Mouse (Mus musculus): ENCODE measurements at regions not wholly inside any gene's neighbourhood (a gene's known extent, or its start where the extent isn't known, plus 50 kb on each side); places are given as distances from the start of the nearest gene placed in this dataset.

GRCm38 (mm10) chr14:72942571-72942970 lies 106.3 kb downstream of the Cysltr2 start:
- no peak for DNase-seq (ENCODE audit: low spot score in 2 of 2)

- no peak for DNase-seq (ENCODE audit: low spot score in 2 of 2)
Observed at GRCm38 (mm10) chr14:72939067-72939393, 109.9 kb downstream of the Cysltr2 start.

DNA sequence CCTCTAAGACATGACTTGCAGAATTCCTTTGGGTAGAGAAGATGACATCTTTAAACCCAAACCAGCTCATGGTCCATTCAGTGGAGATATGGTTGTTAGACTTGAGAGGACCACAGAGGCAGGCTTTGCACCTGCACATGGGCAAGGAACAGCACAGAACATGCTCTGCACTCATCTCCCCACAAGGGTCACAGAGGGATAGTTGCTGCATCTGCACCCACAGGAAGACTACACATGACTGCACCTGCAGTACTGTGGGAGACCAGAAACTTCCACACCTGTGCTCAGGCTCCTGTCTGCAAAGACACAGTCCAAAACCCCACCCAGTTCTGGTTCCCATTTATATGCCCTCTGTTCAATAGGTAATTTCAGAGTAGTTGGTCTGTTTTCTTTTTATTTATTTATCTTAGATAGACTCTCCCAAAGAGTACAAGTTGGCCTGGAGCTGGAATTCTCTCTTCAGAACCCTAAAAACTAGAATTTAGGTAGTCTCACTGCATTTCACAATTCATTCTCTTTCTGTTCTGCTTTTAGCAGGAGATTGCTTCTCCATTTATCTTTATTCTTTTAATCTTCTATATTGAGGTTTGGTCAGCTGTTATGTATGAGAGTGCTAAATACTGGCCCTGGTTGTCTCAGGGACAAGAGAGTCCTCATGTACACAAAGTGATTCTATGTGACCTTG lies 110.4 kb downstream of the Cysltr2 start:
- no peak for DNase-seq (ENCODE audit: low spot score in 2 of 2)

DNA sequence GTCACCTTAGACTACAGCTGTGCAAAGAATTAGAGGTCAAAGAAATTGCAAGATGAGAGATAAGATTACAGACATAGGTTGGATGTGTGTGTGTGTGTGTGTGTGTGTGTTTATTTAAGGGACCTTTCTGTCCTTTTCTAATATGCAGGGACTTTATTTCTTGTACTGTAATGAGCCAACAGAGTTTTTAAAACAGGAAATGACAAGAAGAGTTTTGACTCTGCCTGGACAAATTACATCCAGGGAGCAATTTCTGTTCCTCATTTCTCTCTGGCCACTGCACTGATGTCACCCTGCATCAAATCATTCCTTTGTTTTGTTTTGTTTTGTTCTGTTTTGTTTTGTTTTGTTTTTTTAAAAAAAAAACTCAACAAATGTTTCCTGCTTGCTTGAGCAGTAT lies 115.3 kb downstream of the Cysltr2 start:
- DNase-seq (ENCODE audit: low spot score in 2 of 2), result no peak

GRCm38 (mm10) chr14:72932296-72932695 lies 116.6 kb downstream of the Cysltr2 start:
- no peak for DNase-seq (ENCODE audit: low spot score in 2 of 2)

DNA sequence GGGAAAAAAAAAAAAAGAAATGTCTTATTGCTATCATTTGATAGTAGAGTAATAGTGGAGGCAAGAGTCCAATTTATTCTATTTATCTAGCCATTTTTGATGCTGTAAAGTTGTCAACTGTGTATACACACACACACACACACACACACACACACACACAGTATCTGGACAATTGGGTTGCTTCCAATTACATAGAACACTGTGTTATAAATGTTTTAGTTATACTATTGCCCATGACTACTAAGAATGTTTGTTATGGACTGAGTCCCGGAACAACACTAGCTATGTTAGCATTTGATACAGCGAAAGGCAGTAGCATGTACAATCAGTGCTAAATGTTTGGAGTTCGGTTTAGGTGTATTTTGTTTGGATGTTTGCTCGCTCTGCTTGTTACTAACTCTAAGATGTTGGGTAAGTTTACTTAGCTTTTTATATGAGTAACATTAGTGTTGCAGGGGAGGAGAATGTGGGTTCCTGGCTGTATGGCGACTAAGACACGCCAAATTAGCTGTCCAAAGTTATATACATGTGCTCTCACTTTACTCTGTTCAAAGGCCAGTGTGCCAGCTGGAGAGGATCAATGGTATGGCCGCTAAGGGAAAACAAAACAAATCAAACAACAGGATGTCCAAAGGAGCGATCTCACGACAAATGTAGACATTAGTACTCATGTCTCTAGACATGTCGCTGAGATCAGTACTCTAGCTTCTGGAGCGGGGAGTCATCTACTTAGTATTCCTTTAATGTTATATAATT lies 147.6 kb downstream of the Cysltr2 start:
- no peak for DNase-seq (ENCODE audit: low spot score in 2 of 2)

- no peak for DNase-seq (ENCODE audit: low spot score in 2 of 2)
Observed at GRCm38 (mm10) chr14:72899630-72900029, 149.3 kb downstream of the Cysltr2 start.

DNA sequence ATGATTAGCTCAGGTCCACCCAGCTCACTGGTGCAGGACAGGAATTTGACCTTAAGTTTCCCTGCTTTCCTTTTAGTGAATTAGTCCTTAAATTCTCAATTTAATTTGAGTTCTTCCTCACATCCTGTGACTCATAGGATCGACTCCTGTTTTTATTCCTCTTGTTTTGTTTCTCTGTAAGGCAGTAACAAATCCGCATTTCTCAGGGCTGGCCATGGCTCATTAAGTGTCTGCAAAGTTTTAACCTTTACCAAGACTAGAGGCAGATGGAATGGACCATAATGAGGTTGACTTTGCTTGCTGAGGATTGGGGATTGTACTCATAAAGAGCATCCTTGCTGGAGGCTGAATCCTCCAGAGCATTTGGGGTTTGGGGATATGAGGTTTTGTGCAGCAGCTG lies 156.6 kb downstream of the Cysltr2 start:
- no peak for DNase-seq (ENCODE audit: low spot score in 2 of 2)

DNA sequence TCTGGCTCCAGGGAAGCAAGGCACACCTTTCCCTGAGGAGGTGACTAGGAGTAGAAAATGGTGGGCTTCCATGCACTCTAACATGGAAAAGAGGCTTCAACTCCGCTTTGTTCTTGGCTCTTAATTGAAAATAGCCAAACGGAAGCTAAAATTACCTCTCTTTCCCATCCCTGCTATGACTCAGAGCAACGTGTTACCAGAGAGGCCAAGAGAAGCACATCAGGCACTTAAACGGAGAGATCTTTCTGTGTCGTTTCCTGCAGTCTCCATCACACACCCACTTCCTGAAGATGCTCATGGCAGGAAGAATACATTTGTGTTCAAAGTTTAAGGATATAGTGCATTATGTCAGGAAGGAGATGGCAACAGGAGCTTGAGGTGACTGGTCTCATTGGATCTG lies 159.3 kb downstream of the Cysltr2 start:
- DNase-seq (ENCODE audit: low spot score in 2 of 2), result no peak

DNA sequence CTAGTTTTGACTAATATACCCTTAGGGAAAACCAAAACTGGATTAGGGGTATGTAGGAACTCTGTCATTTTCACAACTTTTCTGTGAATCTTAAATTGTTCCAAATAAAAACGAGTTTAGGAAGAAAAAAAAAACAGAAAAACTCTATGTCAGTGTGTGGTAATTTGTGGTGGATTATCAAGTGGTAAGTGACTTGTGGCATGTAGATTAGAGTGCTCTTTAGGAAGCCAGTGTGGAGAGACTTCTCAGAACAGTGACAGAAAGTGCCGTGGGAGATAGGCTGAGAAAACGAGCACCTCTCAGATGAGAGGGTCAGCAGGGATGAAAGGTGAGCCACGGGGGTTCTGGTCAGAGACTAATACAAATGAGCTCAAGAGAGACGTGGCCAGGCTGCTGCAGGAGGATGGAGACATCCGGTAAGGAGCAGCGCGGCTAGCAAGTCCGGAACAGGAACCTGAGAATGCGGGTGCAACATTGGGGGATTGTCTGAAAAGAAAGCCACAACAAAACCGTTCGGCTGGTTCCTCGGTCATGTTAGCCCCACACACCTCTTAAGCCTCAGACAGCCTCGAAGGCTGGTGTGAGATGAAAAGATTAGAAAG lies 161.3 kb downstream of the Cysltr2 start:
- DNase-seq (ENCODE audit: low spot score in 2 of 2), result no peak

DNA sequence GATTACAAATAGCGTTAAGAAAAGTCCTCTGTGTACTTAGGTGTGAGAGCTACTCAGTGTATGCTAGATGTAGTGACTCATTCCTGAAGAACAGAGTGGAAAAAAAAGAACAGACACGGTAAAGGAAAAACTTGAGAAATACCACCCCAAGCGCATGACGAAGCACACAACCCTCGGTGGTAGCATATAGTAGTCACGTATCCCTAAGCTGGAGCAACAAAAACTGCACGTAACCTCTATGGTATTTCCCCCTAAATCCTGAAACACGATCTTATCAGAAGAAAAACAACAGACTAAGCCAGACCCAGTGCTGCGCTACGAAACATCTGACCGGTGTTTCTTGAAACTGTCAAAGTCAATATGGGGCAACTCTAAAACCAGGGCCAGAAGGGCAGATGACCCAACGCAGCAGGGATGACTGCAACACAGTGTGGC lies 162.0 kb downstream of the Cysltr2 start:
- DNase-seq (ENCODE audit: low spot score in 2 of 2), result no peak

DNA sequence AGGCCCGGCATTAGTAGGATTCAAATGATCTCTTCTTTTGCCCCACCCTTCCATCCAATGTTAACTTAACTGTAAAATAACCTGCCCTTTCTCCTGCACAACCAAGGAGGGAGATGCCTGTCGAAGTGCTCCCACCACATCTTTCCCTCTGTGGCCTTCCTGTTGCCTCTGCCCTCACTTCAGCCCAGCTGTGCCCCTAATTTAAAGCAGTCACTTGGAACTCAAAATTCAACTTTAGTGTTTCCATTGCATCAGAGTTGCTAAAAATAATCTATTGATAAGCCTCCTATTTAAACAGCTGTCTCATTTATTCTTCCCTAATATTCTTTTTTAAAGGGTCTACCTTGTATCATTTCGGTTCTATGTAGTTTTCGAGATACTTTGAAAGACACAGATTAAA lies 163.1 kb downstream of the Cysltr2 start:
- DNase-seq (ENCODE audit: low spot score in 2 of 2), result no peak

GRCm38 (mm10) chr14:72884561-72884960 lies 164.4 kb downstream of the Cysltr2 start:
- no peak for DNase-seq (ENCODE audit: low spot score in 2 of 2)

- no peak for DNase-seq (ENCODE audit: low spot score in 2 of 2)
Observed at GRCm38 (mm10) chr14:72877132-72877531, 167.3 kb upstream of the Fndc3a start.

- DNase-seq (ENCODE audit: low spot score in 2 of 2), result no peak
Observed at GRCm38 (mm10) chr14:72873494-72873893, 163.7 kb upstream of the Fndc3a start.

- DNase-seq (ENCODE audit: low spot score in 2 of 2), result no peak
Observed at GRCm38 (mm10) chr14:72869188-72869749, 159.5 kb upstream of the Fndc3a start.

GRCm38 (mm10) chr14:72866896-72867295 lies 157.1 kb upstream of the Fndc3a start:
- no peak for DNase-seq (ENCODE audit: low spot score in 2 of 2)

GRCm38 (mm10) chr14:72865531-72865930 lies 155.7 kb upstream of the Fndc3a start:
- no peak for DNase-seq (ENCODE audit: low spot score in 2 of 2)

GRCm38 (mm10) chr14:72864792-72865191 lies 155.0 kb upstream of the Fndc3a start:
- DNase-seq (ENCODE audit: low spot score in 2 of 2), result no peak

GRCm38 (mm10) chr14:72864130-72864529 lies 154.3 kb upstream of the Fndc3a start:
- no peak for DNase-seq (ENCODE audit: low spot score in 2 of 2)

DNA sequence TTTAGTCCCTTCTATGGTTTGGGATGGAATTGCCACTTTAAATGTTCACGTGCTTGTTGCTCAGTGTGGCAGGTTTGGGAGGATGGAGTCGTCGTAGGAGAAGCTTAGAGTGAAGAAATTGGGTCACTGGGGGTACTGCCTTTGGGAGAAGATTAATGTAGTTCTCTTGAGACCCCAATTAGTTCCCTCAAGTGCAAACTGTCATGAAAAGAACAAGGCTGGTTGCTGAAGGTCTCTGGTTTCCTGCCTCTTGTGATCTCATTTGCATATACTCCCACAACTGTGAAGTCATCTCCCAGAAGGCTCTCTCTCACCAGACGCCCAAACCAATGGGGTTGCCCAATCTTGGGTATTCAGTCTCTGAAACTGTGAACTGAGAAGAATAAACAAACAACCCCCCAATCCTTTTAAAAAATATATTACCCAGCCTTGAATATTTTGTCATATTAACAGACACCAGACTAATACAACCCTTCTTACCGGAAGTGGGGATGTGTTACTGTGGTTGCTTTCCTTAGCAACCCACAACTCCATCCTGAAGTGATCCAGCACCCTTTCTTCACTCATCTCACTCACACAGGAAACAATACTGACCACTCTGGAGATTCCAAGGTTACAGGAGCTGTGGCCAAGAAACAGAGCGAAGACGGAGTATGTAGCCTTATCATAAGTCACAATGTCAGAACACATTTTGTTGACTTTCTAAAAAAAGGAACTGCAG lies 153.2 kb upstream of the Fndc3a start:
- no peak for DNase-seq (ENCODE audit: low spot score in 2 of 2)

GRCm38 (mm10) chr14:72854226-72854625 lies 144.4 kb upstream of the Fndc3a start:
- no peak for DNase-seq (ENCODE audit: low spot score in 2 of 2)

Measured in gastrocnemius, postnatal 4 days (tissue).